Mouse (Mus musculus) lung, adult 2 months (tissue): Measurements from ENCODE around the gene Wdr20.

Experiments
- CTCF ChIP-seq: fragments of 200-500 bp; IDR thresholded peaks from 2 replicates; pipeline ENCODE4 v1.5.1; 2011; ENCODE audit warnings: mild to moderate bottlenecking, low read length, control low read depth; ENCODE audit not compliant: insufficient read depth
- POLR2A ChIP-seq: fragments of 200-500 bp; IDR thresholded peaks from 2 replicates; pipeline ENCODE4 v1.6.1; 2011; ENCODE audit warnings: low read depth, mild to moderate bottlenecking, control low read depth, low read length, borderline replicate concordance; ENCODE audit errors: extremely low read depth

DNA sequence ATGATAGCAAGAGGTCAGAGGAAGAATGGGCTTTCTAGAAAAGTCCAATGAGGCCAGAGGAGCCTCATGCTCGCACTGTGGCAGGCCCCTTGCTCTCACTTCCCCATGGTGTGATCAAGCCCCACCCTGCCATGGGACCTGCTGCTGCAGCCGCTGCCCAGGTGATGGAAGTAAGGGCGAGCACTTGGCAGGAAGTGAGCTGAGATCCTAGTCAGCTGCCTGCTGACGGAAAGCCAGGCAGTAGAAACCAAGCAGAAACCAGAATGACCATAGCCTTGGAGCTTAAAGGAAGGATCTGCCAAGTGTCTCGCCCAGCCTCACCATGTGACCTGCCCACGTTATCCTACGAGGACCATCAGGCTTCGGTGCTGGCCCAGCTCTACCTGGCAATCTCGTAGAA, 75.4 kb downstream of the Wdr20 start:
- TF ChIP-seq CTCF, result no peak
- TF ChIP-seq POLR2A, result no peak
